Mouse (Mus musculus): ENCODE results near the gene Mrgprd. TPM values are rescaled to one million over a fixed set of nuclear protein-coding genes. Genes with fewer than 3 reads are reported as not detected.

Gene Mrgprd
- total RNA-seq, 2 experiments from 2014 or later, result 0.08 to 0.10 TPM

DNA sequence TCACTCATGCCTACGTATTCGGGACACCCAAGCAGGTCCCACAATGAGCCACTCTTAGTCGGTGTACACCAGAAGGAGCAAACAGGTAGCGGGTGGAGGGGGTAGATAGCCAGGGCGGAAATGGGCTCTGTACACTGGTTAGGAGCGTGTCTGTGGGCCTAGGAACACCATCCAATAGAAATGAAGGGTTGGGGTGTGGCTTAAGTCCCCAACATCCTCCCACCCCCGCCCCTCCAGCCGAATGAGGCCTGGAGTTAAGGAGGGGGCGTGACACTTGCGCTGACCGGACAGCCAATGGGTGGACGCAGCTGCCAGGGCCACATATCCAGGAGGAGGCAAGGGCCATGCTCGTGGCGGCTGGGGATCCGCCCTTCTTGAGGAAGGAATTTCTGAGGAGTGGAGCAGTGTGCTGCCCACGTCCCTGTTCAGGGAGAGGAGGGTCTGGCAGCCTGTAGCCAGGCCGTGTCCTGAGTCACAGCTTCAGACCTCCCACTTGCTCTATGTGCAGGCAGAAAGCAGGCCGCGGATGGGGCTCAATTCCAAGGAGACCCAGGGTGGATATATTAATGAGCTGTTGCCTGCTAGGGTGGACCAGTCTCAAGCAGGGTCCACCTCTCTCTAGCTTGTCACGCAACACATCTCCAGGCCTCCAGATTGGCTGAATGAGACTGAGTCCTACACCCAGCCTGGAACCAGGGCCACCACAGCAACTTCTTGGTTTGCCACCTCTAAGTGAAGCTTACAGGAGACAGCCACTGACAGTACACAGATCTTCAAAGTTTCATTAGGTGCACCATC, 11.9 kb upstream of the Mrgprd start:
- peak; percentile 59 to 82 for DNase-seq (ENCODE audit: low spot score in 2 of 2)

DNA sequence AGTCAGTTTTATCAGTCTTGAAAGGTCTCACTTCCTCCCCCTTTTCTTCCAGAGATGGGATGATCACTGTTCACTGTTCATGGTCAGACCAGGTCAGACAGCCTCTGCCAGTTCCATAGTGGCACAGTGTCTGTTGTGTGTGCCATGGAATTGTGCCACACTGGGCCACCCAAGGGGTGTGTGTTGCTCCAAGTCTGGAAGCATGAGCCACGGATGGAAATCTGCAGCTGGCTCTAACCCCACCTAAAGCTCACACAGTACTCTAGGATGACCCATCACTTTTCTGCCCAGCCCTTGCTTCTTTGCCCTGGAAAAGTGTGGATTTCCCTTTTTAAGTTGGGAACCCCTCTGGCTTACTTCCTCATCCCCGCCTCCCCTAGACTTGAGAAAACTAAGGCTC, 10.5 kb upstream of the Mrgprd start:
- no peak for DNase-seq (ENCODE audit: low spot score in 2 of 2)

DNA sequence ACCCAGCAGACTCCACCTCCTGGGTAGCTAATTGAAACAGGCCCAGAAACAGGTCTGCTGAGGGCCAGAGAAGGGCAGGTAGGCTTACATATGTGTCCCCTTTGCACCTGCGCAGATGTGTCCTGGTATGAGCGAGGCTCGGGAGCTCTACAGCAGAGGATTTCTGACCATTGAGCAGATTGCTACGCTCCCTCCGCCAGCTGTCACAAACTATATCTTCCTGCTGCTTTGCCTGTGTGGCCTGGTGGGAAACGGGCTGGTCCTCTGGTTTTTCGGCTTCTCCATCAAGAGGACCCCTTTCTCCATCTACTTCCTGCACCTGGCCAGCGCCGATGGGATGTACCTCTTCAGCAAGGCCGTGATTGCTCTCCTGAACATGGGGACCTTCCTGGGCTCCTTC, 7.0 kb upstream of the Mrgprd start:
- no peak for DNase-seq (ENCODE audit: low spot score in 2 of 2)

DNA sequence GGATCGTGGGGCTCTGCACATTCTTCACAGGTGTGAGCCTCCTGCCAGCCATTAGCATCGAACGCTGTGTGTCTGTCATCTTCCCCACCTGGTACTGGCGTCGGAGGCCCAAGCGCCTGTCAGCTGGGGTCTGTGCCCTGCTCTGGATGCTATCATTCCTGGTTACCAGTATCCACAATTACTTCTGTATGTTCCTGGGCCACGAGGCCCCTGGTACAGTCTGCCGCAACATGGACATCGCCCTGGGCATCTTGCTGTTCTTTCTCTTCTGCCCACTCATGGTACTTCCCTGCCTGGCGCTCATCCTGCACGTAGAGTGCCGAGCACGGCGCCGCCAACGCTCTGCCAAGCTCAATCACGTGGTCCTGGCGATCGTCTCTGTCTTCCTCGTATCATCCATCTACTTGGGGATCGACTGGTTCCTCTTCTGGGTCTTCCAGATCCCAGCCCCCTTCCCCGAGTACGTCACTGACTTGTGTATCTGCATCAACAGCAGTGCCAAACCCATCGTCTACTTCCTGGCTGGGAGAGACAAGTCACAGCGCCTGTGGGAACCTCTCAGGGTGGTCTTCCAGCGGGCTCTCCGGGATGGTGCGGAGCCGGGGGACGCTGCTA, 6.5 kb upstream of the Mrgprd start:
- DNase-seq (ENCODE audit: low spot score in 2 of 2), result no peak

DNA sequence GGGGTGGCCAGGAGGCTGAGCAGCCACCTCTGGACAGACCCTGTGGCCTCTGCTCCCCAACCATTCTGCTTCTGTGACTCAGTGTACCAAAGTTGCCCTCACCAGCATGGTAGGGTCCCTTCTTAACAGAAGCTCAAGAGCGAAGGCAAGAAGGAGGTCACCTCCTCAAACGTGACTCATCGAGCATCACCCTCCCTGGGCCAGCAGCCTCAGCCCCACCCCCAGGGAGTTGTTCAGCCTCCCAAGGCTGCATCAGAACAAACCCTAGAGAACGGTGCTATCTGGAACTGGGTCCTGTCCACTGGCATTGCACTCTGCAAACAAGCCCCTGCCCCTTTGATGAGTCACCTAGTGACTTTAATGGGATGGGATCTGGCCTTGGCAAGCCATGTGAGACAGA, 5.8 kb upstream of the Mrgprd start:
- no peak for DNase-seq (ENCODE audit: low spot score in 2 of 2)

GRCm38 (mm10) chr7:145309877-145310276, 4.8 kb upstream of the Mrgprd start:
- DNase-seq (ENCODE audit: low spot score in 2 of 2), result no peak

- no peak for DNase-seq (ENCODE audit: low spot score in 2 of 2)
These were observed 4.1 kb upstream of the Mrgprd start for GRCm38 (mm10) chr7:145310526-145310925.

DNA sequence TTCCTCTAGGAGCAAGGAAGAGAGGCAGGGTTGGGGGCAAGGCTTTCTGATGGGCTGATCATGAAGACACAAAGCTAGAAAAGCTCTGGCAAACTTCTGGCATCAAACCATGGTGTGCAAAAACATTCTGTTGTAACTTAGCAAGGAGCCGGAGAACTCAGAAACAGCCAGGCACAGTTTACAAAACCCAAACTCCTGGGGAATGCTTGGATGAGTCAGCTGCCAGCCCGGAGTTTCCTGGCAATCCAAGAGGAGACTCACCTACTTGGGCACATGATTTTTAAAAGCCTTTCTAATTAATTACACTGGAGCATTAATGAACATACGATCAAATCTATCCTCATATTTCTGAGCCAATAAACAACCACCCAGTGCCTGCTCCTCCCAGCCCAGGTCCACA, 2.5 kb upstream of the Mrgprd start:
- DNase-seq (ENCODE audit: low spot score in 2 of 2), result no peak

DNA sequence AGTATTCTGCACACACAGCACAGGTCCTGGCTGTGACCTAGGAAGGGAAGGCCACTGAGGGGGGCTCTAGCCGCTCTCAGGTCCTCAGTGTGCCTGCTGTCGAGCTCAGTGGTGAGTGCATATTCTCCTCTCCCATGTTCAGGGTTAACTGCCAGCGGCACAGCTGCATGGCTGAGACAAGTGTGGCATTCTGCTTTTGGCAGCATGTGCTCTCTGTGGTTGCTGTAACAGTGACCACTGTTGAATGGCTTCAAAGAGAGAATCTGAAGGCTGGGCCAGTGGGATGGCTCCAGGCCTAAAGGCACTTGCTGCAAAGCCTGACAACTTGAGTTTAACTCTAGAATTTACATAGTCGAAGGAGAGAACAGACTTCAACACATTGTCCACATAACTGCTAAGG, 2.9 kb downstream of the Mrgprd start:
- DNase-seq (ENCODE audit: low spot score in 2 of 2), result no peak

DNA sequence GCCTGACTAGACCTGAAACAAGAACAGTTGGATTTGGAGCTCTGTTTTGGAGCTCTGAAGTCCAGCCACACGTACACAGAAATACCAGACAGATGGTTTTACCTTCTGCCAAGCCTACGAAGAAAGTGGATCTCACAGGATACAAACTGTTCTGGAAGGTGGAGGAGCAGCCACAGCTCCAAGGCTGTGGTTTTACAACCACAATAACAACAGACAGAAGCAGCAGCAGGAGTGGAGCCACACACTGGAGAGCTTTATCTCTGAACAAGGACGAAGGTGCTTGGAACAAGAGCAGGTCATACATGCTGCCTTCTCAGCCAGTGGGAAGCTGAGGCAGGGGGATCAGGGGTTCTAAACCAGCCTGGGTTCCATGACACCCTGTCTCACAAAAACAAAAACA, 4.8 kb downstream of the Mrgprd start:
- DNase-seq (ENCODE audit: low spot score in 2 of 2), result no peak

- DNase-seq (ENCODE audit: low spot score in 2 of 2), result no peak
These were observed 9.0 kb downstream of the Mrgprd start for GRCm38 (mm10) chr7:145323607-145324006.

DNA sequence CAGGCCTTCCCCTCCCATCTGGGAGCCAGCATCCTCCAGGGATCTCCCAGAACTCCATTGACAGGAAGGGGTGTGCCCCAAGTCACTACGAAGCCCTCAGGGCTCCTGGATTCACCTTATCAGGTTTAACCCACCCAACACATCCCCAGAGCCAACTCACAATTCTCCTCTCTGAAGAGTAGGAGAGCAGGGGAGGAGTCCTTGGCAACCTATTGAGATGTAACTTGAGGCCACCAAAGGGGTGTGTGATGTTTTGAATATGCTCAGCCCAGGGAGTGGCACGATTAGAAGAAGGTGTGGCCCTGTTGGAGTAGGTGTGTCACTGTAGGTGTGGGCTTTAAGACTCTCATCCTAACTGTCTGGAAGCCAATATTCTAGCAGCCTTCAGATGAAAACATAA, 11.1 kb downstream of the Mrgprd start:
- DNase-seq (ENCODE audit: low spot score in 2 of 2), result no peak

- DNase-seq (ENCODE audit: low spot score in 2 of 2), result no peak
These were observed 15.3 kb downstream of the Mrgprd start for GRCm38 (mm10) chr7:145329982-145330381.

DNA sequence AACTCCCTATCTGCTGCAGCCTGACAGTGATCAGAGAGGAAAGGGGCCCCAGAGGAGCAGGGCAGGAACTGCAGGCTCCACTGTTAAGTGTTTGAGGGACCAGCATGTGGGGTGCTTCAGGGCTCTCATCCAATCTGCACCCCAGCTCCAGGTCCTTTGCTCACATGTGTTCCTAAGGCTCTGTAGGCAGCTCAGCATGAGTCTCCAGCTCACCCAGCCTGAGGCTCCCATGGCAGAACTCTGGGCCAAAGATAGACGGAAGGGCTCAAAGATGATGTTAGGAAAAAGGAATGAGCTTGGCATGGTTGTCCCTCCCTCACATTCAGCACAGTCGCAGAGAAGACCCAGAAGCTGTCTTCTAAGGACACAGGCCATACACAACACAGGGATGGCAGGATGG, 16.0 kb downstream of the Mrgprd start:
- DNase-seq (ENCODE audit: low spot score in 2 of 2), result no peak

GRCm38 (mm10) chr7:145332376-145333041, 17.9 kb downstream of the Mrgprd start:
- peak in 1 of 2 experiments; percentile 60 for DNase-seq (ENCODE audit: low spot score in 2 of 2)

DNA sequence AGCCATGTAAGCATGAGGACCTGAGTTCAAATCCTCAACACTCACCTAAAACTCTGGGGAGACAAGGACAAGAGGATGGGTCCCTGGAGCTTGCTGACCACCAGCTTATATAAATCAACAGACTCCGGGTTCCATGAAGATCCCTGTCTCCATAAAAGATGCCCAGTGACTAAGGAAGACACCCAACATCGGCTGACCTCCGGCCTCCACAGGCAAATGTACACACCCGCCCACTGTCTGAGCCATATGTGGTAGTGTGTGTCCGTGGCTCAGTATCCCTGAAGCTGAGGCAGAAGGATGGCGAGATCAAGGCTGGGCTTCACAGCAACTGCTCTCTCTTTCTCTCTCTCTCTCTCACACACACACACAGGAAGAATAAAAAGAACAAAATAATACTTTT, 19.3 kb downstream of the Mrgprd start:
- no peak for DNase-seq (ENCODE audit: low spot score in 2 of 2)

GRCm38 (mm10) chr7:145334428-145335027, 19.9 kb downstream of the Mrgprd start:
- DNase-seq (ENCODE audit: low spot score in 2 of 2), result no peak

DNA sequence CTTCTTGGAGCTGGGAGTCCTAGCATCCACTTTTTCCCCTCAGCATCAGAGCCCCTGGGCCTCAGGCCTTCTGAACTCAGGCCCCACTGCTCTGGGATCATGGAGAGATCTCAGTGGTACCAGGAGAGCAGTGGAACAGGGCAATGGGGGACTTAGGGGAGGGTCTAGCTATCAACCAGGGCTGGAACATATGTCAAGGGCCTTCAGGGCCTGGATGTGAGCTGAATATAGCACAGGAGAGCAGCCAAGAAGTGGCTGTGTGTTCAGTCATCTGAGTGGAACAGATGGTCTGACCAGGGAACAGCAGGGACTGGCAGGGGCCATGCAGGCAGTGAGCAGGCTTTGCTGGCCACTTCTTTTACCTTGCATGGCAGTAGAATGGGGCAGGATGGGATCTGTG, 20.6 kb downstream of the Mrgprd start:
- no peak for DNase-seq (ENCODE audit: low spot score in 2 of 2)

- no peak for DNase-seq (ENCODE audit: low spot score in 2 of 2)
These were observed 21.1 kb downstream of the Mrgprd start for GRCm38 (mm10) chr7:145335616-145336332.

DNA sequence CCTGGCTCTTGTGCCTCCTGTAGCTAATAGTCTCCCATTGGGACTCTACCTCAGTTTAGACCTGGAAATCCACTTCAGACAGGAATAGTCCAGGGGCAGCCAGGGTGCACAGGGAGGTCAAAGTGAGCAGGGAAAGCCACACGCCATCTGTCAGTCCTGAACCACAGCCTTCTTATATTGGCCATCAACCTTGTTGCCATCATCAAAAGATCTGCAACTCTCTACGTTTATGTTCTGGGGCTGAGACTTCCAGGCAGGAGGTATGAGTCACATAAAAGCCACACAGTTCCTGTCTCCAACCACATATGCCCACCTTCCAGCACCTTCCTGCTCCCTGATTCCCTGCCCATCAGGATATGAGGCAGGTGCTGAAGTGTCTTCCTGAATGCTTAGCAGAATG, 23.3 kb downstream of the Mrgprd start:
- no peak for DNase-seq (ENCODE audit: low spot score in 2 of 2)

- DNase-seq (ENCODE audit: low spot score in 2 of 2), result no peak
These were observed 25.7 kb downstream of the Mrgprd start for GRCm38 (mm10) chr7:145340248-145340904.

Measured in gastrocnemius, postnatal 4 days (tissue).